Mouse (Mus musculus): ENCODE measurements around the gene Hint3.
"Not testable (repeated sequence)": the region's sequence is repeated elsewhere in the genome, so short reads cannot be mapped to it uniquely, and the experiment has no call there.

Gene Hint3

GRCm38 (mm10) chr10:30629513-30629912 is at the start of gene Hint3:
Hint3 (minus strand) TSS chr10:30629632.
- DNase-seq = no peak

GRCm38 (mm10) chr10:30678051-30678450 is 48.6 kb upstream of the Hint3 start:
- DNase-seq = peak; percentile 31

GRCm38 (mm10) chr10:30674825-30675224 is 45.4 kb upstream of the Hint3 start:
- no peak for DNase-seq

GRCm38 (mm10) chr10:30666580-30666979 is 37.1 kb upstream of the Hint3 start:
- DNase-seq = no peak

- no peak for DNase-seq
Measured at GRCm38 (mm10) chr10:30660564-30661328, 31.3 kb upstream of the Hint3 start.

- no peak for DNase-seq
Measured at GRCm38 (mm10) chr10:30655655-30656054, 26.2 kb upstream of the Hint3 start.

- DNase-seq = no peak
Measured at GRCm38 (mm10) chr10:30647681-30648080, 18.2 kb upstream of the Hint3 start.

- no peak for DNase-seq
Measured at GRCm38 (mm10) chr10:30638216-30638615, 8.8 kb upstream of the Hint3 start.

- DNase-seq = not testable (repeated sequence)
Measured at GRCm38 (mm10) chr10:30636474-30637154, 7.2 kb upstream of the Hint3 start.

GRCm38 (mm10) chr10:30632718-30633117 is 3.3 kb upstream of the Hint3 start:
- no peak for DNase-seq

- DNase-seq = no peak
Measured at GRCm38 (mm10) chr10:30629977-30630376, 545 bp upstream of the Hint3 start.

GRCm38 (mm10) chr10:30628444-30628843 is 988 bp downstream of the Hint3 start:
- DNase-seq = not testable (repeated sequence)

- DNase-seq = no peak
Measured at GRCm38 (mm10) chr10:30627548-30627947, 1.9 kb downstream of the Hint3 start.

GRCm38 (mm10) chr10:30624161-30625019 is 5.0 kb downstream of the Hint3 start:
- DNase-seq = no peak

- DNase-seq = no peak
Measured at GRCm38 (mm10) chr10:30622928-30623327, 6.5 kb downstream of the Hint3 start.

- no peak for DNase-seq
Measured at GRCm38 (mm10) chr10:30618918-30619210, 10.6 kb downstream of the Hint3 start.

GRCm38 (mm10) chr10:30618091-30618917 is 11.1 kb downstream of the Hint3 start:
- DNase-seq = peak; percentile 99

GRCm38 (mm10) chr10:30613039-30613438 is 16.4 kb downstream of the Hint3 start:
- DNase-seq = no peak

GRCm38 (mm10) chr10:30609614-30610013 is 19.8 kb downstream of the Hint3 start:
- DNase-seq = no peak

GRCm38 (mm10) chr10:30608109-30608508 is 21.3 kb downstream of the Hint3 start:
- DNase-seq = no peak

GRCm38 (mm10) chr10:30600542-30600966 is 28.9 kb downstream of the Hint3 start, which contains the start of gene Trmt11:
Trmt11 (minus strand) TSS chr10:30600749.
- DNase-seq = peak; percentile 91

GRCm38 (mm10) chr10:30600094-30600534 is 29.3 kb downstream of the Hint3 start:
- DNase-seq = no peak

Data from layer of hippocampus, adult 9-11 months (tissue).